Mouse (Mus musculus) right cerebral cortex, postnatal 14 days (tissue): ENCODE measurements around the gene Apoc3.

Source experiments
- DNase-seq: peaks from one replicate; pipeline ENCODE4 v3.0.0; 2022

Gene Apoc3

DNA sequence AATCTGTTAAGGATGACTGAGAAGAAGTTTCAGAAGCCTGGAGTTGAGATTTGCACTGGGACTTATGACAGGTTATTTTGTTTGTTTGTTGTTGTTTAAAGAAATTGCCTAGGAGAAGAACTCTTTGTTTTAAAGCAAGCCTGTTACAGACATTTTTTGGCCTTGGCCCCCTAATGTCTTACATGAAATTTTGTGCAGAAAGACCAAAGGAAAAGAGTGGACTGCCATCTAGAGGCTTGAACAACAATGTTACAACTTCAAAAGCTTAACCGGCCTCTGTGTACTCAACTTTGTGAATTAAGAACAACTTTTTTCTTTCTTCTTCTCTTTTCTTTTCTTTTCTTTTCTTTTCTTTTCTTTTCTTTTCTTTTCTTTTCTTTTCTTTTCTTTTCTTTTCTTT, 43.8 kb downstream of the Apoc3 start:
- no peak for DNase-seq

DNA sequence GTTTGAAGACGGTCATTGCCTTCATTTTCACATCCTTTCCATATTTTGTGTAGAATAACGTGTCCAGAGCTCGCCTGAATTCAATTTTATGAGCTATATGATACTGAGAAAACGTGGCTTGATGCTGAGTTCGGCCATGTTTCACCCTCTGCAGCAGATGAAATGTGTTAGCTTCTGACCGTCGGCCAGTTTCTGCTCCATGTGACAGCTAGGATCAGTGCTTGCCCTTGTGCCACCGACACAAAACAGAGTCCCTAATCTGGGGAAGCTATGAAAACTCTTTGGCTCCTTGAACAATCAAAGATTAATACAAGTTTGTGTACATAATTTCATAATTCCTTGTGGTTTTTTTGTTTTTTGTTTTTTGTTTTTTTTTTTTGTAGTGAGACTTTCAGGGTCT, 44.2 kb downstream of the Apoc3 start:
- no peak for DNase-seq

DNA sequence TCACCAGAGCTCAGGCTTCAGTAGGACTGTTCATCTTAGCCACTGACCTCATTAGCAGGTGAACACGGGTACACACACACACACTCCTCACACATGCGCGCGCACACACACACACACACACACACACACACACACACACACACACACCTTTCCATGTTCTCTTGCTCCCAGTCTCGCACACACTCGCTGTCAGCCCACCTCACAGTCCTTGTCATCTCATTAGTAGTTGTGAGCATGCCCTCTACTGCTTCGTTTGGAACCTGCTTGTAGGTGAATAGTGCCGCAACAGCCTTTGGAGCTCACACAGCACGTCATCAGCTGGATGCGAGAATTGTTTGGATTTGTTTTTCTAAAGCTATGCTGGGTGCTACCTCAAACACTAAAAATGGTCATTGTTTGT, 46.1 kb downstream of the Apoc3 start:
- no peak for DNase-seq

DNA sequence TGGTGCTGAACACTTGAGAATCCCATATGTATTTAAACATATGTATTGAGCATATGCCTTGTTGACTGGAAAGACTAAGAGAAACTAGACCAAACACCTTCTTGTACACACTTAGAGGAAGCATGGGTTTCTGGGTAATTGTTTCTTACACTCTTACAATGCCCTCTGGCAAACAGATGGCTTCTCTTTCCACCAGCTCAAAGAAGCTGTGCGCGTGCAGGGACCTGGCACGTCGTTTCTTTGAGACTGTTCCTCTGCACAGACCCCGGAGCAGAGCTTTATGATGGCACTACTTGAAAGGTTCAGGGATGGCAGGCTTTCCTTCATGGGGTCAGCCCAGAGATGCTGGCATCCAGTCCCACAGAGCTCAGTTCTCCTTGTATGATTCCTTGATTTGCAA, 46.5 kb downstream of the Apoc3 start:
- DNase-seq = no peak

DNA sequence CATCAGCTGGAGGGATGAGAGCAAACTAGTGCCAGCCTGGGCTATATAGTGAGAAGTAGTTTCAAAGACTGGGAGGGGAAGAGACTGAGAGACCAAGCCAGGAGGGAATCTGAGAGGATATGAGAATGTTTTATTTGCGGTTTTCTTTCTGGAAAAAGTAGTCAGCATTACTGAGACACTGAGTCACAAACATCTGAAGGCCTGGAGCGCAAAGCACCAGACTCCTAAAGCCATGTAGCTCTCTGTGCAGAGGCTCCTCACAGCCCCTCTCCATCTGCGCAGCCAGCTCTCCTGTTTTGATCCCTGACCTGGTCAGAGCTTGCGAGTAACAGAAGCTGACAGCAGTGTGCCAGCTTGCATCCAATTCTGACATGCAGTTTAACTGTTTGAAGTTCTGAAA, 47.1 kb downstream of the Apoc3 start:
- no peak for DNase-seq

DNA sequence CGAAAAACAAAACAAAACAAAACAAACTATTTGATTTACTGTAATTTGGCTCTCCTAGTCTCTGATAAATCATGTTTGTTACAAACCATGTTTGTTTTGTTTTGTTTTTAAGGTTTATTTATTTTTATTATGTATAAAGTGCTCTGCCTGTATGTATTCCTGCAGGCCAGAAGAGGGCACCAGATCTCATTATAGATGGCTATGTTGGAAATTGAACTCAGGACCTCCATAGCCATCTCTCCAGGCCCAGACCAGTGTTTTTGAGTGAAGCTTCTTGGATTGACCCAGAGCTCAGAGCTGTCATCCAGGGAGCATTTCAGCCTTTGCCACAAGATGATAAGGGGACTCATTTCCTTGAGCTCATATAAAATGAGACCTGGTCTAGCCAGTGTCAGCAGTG, 49.0 kb downstream of the Apoc3 start:
- DNase-seq = no peak

DNA sequence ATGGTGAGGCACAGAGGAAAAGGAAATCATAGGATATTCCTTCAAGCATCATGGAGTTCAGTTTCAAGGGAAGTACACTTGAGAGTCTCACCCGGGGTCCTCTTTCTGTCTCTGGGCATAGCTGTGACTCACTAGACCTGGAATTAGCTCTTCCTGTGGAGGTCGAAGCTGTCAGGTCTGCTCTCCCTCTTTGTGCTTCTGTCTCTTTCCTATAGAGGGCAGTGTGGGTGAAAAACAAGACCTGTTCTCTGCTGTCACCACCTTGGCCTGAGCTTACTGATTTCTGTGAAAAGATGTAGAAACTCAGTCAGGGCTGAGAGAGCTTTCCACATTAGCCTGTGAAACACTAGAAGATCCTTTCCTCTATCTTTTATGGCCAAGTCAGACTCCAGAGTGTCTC, 50.2 kb downstream of the Apoc3 start:
- no peak for DNase-seq

DNA sequence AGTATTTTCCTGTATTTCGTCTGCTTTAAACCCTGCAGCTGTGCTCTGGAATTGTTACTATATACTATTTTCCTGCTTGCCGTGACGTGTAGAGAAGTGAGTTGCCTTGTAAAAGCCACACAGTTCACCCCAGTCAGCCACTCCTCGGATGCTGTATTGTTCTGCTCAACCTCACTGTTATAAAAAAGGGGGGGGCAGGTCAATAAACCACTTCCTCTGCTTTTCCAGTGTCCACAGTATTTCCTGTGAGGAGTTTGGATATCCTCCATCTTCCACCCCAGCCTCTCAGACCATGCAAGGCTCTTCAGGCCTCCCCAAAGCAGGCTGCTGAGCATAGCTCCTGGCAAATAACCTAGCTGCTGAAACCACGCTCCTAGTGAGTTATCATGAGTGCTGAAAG, 50.9 kb downstream of the Apoc3 start:
- DNase-seq = no peak
